Mouse (Mus musculus): Measurements from ENCODE around the gene Atf6.

DNA sequence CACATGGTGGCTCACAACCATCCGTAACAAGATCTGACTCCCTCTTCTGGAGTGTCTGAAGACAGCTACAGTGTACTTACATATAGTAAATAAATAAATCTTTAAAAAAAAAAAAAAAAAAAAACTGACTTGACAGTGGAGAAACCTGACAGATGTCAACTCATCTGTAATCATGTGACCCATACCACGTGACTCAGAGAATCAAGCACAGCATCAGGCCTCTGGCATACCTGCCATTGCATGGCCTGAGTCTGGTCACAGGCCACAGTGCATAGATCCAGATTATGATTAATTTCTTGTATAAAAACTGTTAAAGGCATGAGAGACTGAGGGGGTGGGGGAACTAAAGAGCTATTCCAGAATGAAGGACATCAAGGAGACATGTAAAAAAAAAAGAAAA, 8.7 kb downstream of the Atf6 start:
- TF ChIP-seq EP300 (IDR thresholded peaks at IDR 0.05; ENCODE audit: low read depth) = no peak
- no peak for TF ChIP-seq CTCF (IDR thresholded peaks at IDR 0.05; ENCODE audit: low read depth)
